Mouse (Mus musculus) hindbrain, embryonic 14.5 days (tissue): ENCODE measurements around the gene Smyd3. TPM values are rescaled to one million over a fixed set of nuclear protein-coding genes. Genes with fewer than 3 reads are reported as not detected.
A peak's percentile ranks its signal among the peaks of the same experiment; 100 is the strongest.
"Not testable (repeated sequence)": the region's sequence is repeated elsewhere in the genome, so short reads cannot be mapped to it uniquely, and the experiment has no call there.

ENCODE experiments used
- ATAC-seq: fragments of 200-750 bp; cut with Nextera tagmentation; 2 replicates; pipeline ENCODE4 v1.8.0; 2017; ENCODE audit warnings: moderate number of reproducible peaks, mild to moderate bottlenecking, moderate TSS enrichment, moderate library complexity; ENCODE audit not compliant: low FRiP score
- DNase-seq: peaks from one replicate; pipeline ENCODE4 v3.0.0-alpha.2; 2015; ENCODE audit warnings: low spot score
- H3K27ac ChIP-seq: fragments of 300-500 bp; sonication (generic); 2 replicates; pipeline ENCODE4 v1.5.1; 2014; ENCODE audit warnings: mild to moderate bottlenecking, moderate library complexity
- H3K27me3 ChIP-seq: fragments of 300-500 bp; sonication (generic); 2 replicates; pipeline ENCODE4 v1.6.1; 2014; ENCODE audit warnings: mild to moderate bottlenecking, low read length, mixed read lengths; ENCODE audit not compliant: control insufficient read depth, insufficient read depth
- H3K36me3 ChIP-seq: fragments of 300-500 bp; sonication (generic); replicated peaks from 2 replicates; pipeline ENCODE4 v1.6.1; 2014; ENCODE audit not compliant: control insufficient read depth, insufficient read depth
- H3K4me1 ChIP-seq: fragments of 300-500 bp; sonication (generic); replicated peaks from 2 replicates; pipeline ENCODE4 v1.6.1; 2014; ENCODE audit warnings: antibody characterized with exemption, low read length, mixed read lengths; ENCODE audit not compliant: control insufficient read depth, insufficient read depth
- H3K4me2 ChIP-seq: fragments of 300-500 bp; sonication (generic); replicated peaks from 2 replicates; pipeline ENCODE4 v1.6.1; 2014; ENCODE audit warnings: mild to moderate bottlenecking, moderate library complexity
- H3K4me3 ChIP-seq: fragments of 300-500 bp; sonication (generic); replicated peaks from 2 replicates; pipeline ENCODE4 v1.5.1; 2014; ENCODE audit warnings: mild to moderate bottlenecking, low read length
- H3K9ac ChIP-seq: fragments of 300-500 bp; sonication (generic); 2 replicates; pipeline ENCODE4 v1.6.1; 2014
- H3K9me3 ChIP-seq: fragments of 300-500 bp; sonication (generic); 2 replicates; pipeline ENCODE4 v1.6.1; 2016; ENCODE audit warnings: low read length; ENCODE audit not compliant: control insufficient read depth
- WGBS: fragments of 180-500 bp; shearing (Covaris S2); extraction: QIAGEN DNeasy Blood & Tissue Kit; methylation state at CpG from one replicate; pipeline ENCODE4 v1.1.7; 2014; 5-methylcytosine and 5-hydroxymethylcytosine counted together
- polyA plus RNA-seq: library from polyadenylated mRNA; unstranded; fragments of >200 nt; fragmentation: Nextera tagmentation; extraction: Ambion mirVana; gene quantifications from 2 replicates; pipeline ENCODE4 v1.2.1, GENCODE M21; 2014

Gene Smyd3
- polyA plus RNA-seq, 1 experiment from 2014 or later: 25.4 TPM

GRCm38 (mm10) chr1:179290181-179290580, 227.7 kb downstream of the Smyd3 start:
- not testable (repeated sequence) for ATAC-seq, H3K27ac ChIP-seq, H3K4me3 ChIP-seq, H3K27me3 ChIP-seq, H3K36me3 ChIP-seq, DNase-seq, H3K9ac ChIP-seq, H3K4me1 ChIP-seq, H3K4me2 ChIP-seq, H3K9me3 ChIP-seq
- 93% methylated on average over 6 of the region's 6 CpGs for WGBS

- Histone ChIP-seq H3K9ac (no peak overlapping the region), H3K4me1 (no peaks in the 10 kb centered on the region), H3K4me3 (no peak overlapping the region), H3K9me3 (no peaks in the 10 kb centered on the region), H3K27ac (no peak overlapping the region), H3K4me2 (no peak overlapping the region), H3K27me3 (no peaks in the 10 kb centered on the region), H3K36me3 (no peaks in the 10 kb centered on the region)
- 92% methylated on average over 3 of the region's 3 CpGs for WGBS
- ATAC-seq: no peak
- DNase-seq: no peak
Observed at GRCm38 (mm10) chr1:179289744-179290143, 228.1 kb downstream of the Smyd3 start.

GRCm38 (mm10) chr1:179286748-179287147, 231.1 kb downstream of the Smyd3 start:
- no peak for ATAC-seq

GRCm38 (mm10) chr1:179282821-179283220, 235.0 kb downstream of the Smyd3 start:
- ATAC-seq: no peak
- WGBS: 88% methylated on average over 5 of the region's 5 CpGs
- Histone ChIP-seq H3K9ac (no peak overlapping the region), H3K9me3 (no peaks in the 10 kb centered on the region), H3K4me3 (no peak overlapping the region), H3K27ac (no peak overlapping the region), H3K4me1 (no peaks in the 10 kb centered on the region), H3K4me2 (no peak overlapping the region), H3K27me3 (no peaks in the 10 kb centered on the region), H3K36me3 (no peaks in the 10 kb centered on the region)
- no peak for DNase-seq

More at GRCm38 (mm10) chr1:179286748-179287147, 231.1 kb downstream of the Smyd3 start:
- Histone ChIP-seq H3K27me3 (no peaks in the 10 kb centered on the region), H3K4me1 (no peaks in the 10 kb centered on the region), H3K9me3 (no peaks in the 10 kb centered on the region), H3K27ac (no peak overlapping the region), H3K9ac (no peak overlapping the region), H3K4me2 (no peak overlapping the region), H3K4me3 (no peak overlapping the region), H3K36me3 (no peaks in the 10 kb centered on the region)
- no peak for DNase-seq
- 87% methylated on average over 6 of the region's 6 CpGs for WGBS

GRCm38 (mm10) chr1:179281401-179282121, 236.3 kb downstream of the Smyd3 start:
- H3K4me3 ChIP-seq: no peak overlapping the region
- peak; percentile 53 for DNase-seq
- no peaks in the 10 kb centered on the region for H3K4me1 ChIP-seq
- H3K27me3 ChIP-seq: no peaks in the 10 kb centered on the region
- no peak for ATAC-seq
- no peak overlapping the region for H3K4me2 ChIP-seq
- H3K9me3 ChIP-seq: no peaks in the 10 kb centered on the region
- 58% methylated on average over 13 of the region's 13 CpGs for WGBS
- no peak overlapping the region for H3K27ac ChIP-seq
- H3K9ac ChIP-seq: no peak overlapping the region
- H3K36me3 ChIP-seq: no peaks in the 10 kb centered on the region

- Histone ChIP-seq H3K4me2 (no peak overlapping the region), H3K27me3 (no peaks in the 10 kb centered on the region), H3K4me1 (no peaks in the 10 kb centered on the region), H3K9ac (no peak overlapping the region), H3K4me3 (no peak overlapping the region), H3K9me3 (no peaks in the 10 kb centered on the region), H3K36me3 (no peaks in the 10 kb centered on the region), H3K27ac (no peak overlapping the region)
- DNase-seq: no peak
- WGBS: 94% methylated on average over 4 of the region's 4 CpGs
- no peak for ATAC-seq
Observed at GRCm38 (mm10) chr1:179279116-179279515, 238.7 kb downstream of the Smyd3 start.

- WGBS: 92% methylated on average over 9 of the region's 9 CpGs
- no peaks in the 10 kb centered on the region for H3K27me3 ChIP-seq
- no peak overlapping the region for H3K4me2 ChIP-seq
- no peaks in the 10 kb centered on the region for H3K36me3 ChIP-seq
- no peak for ATAC-seq
- no peak overlapping the region for H3K9ac ChIP-seq
- no peak for DNase-seq
- H3K9me3 ChIP-seq: no peaks in the 10 kb centered on the region
- no peak overlapping the region for H3K27ac ChIP-seq
- no peak overlapping the region for H3K4me3 ChIP-seq
- no peaks in the 10 kb centered on the region for H3K4me1 ChIP-seq
Observed at GRCm38 (mm10) chr1:179277346-179277745, 240.5 kb downstream of the Smyd3 start.

GRCm38 (mm10) chr1:179276866-179277265, 241.0 kb downstream of the Smyd3 start:
- Histone ChIP-seq H3K27ac (no peak overlapping the region), H3K4me1 (no peaks in the 10 kb centered on the region), H3K9ac (no peak overlapping the region), H3K9me3 (no peaks in the 10 kb centered on the region), H3K36me3 (no peaks in the 10 kb centered on the region), H3K4me3 (no peak overlapping the region), H3K27me3 (no peaks in the 10 kb centered on the region), H3K4me2 (no peak overlapping the region)
- no peak for ATAC-seq
- 95% methylated on average over 1 of the region's 1 CpGs for WGBS
- no peak for DNase-seq

GRCm38 (mm10) chr1:179272926-179273325, 244.9 kb downstream of the Smyd3 start:
- WGBS: 91% methylated on average over 4 of the region's 4 CpGs
- H3K9ac ChIP-seq: no peak overlapping the region
- H3K27ac ChIP-seq: no peak overlapping the region
- ATAC-seq: no peak
- DNase-seq: no peak
- no peaks in the 10 kb centered on the region for H3K4me1 ChIP-seq
- no peaks in the 10 kb centered on the region for H3K36me3 ChIP-seq
- H3K4me3 ChIP-seq: no peak overlapping the region
- H3K9me3 ChIP-seq: peaks cover 5% of the 10 kb centered on the region; the same call in 1 of the 2 replicates
- no peak overlapping the region for H3K4me2 ChIP-seq
- H3K27me3 ChIP-seq: no peaks in the 10 kb centered on the region

GRCm38 (mm10) chr1:179272351-179272750, 245.5 kb downstream of the Smyd3 start:
- Histone ChIP-seq H3K36me3 (no peaks in the 10 kb centered on the region), H3K27me3 (no peaks in the 10 kb centered on the region), H3K4me1 (no peaks in the 10 kb centered on the region), H3K9me3 (peaks cover 5% of the 10 kb centered on the region; the same call in 1 of the 2 replicates), H3K4me2 (no peak overlapping the region), H3K27ac (no peak overlapping the region), H3K4me3 (no peak overlapping the region), H3K9ac (no peak overlapping the region)
- ATAC-seq (no peak), DNase-seq (no peak)
